Mouse (Mus musculus) testis, postnatal 14 days (tissue): ENCODE data around the gene Sox6.

Source experiments
- DNase-seq: peaks from one replicate; pipeline ENCODE4 v3.0.0; 2021; ENCODE audit warnings: low spot score

Gene Sox6

DNA sequence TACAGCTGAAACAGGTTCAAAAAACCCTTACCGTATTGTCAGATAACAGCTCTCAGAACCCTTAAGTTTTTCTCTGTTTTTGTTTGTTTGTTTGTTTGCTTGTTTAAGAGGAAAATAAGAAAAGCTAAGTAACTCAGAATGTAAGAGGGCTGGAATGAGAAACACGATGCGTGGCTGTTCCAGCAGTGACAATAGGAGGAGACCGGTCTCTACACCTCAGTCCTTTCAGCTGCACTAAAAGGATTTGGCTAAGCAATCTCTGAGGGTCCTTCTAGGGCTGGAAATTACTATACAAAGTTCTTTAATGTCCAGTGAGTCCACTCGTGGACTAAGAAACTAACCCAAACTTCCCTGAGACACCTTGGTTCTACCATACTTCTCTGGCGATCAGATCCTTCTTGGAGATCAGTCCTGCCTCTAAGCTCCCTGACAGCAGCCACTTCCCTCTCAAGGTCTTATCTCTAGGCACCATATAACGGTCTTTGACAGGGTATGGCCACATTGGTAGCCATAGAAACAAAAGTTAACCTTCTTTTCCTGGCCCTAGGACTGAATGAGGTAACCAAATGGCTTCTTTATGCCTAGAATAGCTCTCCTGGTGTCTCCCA is 488.3 kb downstream of the Sox6 start:
- no peak for DNase-seq

DNA sequence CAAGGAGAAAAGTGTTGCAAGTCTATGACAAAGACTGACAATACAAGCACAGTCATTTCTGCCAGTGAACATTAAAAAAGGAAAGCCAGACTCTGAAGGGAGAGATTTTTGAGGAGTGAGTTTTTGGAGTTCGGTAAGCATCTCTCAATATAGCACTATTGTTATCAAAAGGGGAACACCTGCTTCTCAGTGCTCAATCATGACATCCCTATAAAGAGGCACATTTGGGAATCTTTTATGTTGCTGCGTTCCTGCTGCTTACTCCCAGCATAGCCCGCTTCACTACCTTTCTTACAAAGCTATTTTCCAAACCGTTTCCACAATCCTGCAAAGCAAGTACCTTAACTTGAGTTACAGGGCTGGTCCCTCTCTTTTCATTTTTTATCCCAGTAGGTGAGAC is 488.9 kb downstream of the Sox6 start:
- no peak for DNase-seq

DNA sequence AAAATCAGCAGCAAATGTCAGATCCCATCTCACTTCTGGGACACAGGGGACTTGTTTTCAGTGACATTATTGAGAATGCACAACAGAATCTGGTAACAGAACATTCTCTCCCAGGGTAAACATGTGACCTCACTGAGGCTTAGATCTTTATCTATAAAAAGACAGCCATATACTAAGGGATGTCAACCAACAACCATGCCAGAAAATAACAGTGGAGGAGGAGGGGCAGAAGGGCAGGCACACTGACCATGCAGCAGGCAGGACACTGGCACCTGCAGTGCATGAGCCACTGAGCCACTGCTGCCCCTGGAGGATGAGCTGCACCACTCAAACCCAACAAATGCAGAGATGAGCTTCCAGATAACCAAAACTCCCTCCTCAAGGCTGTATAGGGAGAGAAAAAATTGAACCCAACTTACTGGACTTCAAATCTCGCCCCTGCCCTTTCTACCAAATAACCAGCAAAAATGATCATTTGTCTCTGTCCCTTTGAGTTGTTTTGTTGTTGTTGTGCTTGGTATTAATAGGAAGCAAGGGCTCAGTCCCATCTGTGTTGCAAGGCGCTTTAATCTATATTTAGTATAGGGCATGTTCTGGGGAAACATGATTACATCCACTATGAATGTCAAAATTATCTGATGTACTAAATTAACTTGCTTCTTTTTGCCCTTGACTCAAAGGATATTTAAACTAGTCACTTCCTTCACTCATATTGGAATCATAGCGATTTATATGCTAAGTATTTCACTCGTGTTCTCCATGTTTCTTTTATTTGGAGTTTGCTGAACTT is 492.8 kb downstream of the Sox6 start:
- DNase-seq, result no peak

DNA sequence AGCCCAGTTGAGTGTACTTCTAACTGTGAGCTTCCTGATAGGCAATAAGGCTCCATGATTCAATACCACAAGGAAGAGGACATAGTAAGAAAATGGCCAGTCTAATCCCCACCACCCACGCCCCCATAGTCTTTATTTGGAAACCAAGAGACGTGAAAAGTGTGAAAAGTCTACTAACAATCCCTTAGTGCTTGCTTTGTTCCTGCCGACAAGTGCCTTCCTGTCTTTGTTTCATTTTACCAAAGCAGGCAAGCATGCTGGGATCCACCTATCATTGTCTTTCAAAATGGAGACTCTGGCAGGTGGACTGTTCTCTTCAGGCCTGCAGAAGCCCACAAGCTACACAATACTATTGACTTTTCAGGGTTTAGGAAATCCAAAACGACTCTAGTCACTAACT is 495.0 kb downstream of the Sox6 start:
- no peak for DNase-seq

DNA sequence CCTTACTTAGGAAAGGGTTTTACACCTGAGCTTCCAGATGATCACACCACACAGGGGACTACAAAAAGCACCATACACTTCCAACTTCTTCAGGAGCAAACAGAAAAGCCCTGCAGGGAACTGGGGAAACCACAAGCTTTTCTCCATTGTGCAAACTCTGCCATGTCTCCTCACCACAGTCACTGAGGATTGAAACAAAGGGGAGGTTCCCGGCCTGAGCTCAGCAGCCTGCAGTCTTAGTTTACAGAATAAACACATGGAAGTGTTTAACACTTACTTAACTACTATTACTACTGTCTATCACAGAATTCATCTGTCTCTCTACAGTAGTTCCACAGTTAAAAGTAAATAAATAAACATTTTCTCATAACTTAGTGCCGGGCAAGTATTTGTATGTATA is 498.3 kb downstream of the Sox6 start:
- DNase-seq, result no peak

DNA sequence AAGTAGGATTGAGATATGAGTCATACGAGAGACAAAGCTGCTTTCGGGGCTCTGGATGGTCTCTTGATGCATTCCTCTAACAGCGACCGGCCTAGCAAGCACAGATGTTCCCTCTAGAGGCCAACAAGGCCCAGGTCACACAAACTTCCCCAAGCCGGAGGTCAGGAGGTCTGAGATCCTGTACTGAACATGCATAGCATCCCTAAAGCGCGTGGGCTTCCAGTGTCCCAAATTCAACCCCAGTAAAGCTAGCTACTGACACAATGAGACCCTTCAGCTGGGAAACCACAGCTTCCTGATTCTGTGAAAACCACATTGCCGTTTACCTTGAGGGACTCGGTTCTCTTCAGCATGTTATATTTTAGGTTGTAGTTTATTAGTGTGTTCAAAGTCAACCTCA is 499.6 kb downstream of the Sox6 start:
- no peak for DNase-seq

DNA sequence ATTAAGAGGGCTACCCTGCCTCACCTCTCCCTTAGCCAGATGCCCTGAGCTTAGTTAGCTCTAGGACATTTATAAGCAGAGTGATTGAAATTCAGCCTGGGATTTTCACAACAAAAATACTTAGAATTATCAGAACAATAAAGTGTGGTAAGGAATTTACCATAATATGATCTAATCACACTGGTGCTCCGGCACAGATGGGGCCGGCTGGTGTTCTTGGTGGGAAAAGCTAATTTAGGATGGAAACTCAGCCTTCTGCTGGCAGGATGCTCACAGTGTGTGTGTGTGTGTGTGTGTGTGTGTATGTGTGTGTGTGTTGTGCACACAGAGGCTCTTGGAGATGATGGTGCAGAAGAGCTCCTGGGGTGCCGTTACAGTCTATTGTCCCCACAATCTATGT is 501.0 kb downstream of the Sox6 start:
- DNase-seq, result no peak

DNA sequence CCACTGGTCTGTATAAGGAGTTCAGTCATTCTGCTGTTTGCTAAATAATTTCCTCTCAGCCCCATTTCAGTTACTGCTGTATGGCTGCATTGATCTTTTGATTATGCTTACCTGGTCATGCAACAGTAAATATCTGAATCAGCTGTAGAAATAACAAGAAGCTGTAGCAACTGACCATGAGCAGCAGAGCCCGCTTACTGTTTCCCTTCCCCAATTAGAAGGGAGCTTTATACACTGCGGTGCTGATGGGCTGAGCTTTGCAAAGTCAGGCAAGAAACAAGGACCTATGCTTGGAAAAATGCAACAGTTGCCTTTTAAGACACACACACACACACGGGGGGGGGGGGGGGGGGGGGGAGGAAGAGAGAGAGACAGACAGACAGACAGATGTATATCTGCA is 502.1 kb downstream of the Sox6 start:
- DNase-seq, result no peak

DNA sequence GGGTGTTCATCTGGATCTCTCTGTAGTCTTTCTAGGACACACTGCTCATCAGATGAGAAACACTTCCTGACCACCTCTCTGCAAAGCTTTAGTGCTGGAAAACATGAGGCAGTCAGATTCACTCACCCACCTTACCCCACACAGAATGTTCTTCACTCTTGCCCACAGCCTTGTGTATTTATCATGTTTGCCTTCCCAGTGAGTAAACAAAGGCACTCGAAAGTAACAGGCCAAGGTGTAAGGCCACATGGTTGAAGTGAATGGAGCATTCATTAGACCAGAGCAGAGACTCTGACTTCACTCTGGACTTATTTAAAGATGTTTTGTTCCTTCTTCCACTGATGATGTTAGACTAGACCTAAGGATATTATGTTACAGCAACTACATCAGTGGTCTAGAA is 506.7 kb downstream of the Sox6 start:
- no peak for DNase-seq

DNA sequence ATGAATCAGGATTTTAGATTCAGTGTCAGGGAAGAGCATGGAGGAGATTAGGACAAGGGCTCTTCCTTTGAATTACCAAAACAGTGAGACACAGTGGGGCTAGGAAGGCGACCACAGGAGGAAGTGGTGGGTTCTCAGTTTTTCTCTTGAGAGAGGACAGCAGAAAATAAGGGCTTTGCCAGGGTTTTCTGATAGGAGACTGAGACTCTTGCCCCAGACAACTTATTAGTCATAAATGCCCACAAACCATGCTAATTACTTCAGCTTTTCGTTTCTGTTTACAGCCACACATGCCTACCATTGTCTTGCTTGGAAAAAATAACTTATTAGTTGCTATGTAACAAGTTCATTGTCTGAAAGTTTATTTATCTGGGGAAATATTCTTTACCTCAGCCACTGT is 507.4 kb downstream of the Sox6 start:
- no peak for DNase-seq

DNA sequence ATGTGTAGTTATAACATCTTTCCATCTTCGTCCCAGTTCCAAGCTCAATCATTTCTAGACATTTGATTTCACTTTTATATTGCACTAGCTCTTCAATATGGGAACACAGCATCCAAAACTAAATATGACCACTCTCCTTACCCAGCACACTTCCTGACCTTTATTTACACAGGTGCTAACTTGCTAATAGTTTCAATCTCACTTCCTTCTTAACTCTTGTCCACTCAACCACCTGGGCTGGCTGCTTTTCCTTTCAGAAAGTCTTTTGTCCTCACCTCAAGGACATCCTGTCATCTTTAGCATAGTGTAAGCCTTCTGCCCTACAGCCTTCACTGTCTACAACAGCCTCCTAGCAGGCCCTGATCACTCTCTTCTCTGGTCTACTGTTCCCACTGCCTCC is 520.9 kb downstream of the Sox6 start:
- DNase-seq, result no peak

DNA sequence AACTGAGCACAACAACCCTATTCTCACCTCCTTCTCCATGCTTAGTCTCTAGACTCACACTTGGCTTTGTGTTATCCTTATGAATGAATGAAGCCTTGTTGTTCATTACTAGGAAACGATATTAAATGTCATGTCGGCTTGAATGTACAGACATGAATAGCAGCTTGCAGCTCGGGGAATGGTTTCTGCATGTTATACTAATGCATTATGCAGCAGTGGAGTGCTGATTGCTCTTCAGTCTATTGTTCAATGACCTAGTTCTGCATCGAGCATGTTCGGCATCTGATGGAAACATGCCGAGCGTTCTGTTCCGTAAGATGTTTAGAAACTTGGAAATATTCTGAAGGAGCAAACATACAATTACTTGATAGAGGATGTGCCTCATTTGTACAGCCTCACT is 524.9 kb downstream of the Sox6 start:
- DNase-seq, result no peak

DNA sequence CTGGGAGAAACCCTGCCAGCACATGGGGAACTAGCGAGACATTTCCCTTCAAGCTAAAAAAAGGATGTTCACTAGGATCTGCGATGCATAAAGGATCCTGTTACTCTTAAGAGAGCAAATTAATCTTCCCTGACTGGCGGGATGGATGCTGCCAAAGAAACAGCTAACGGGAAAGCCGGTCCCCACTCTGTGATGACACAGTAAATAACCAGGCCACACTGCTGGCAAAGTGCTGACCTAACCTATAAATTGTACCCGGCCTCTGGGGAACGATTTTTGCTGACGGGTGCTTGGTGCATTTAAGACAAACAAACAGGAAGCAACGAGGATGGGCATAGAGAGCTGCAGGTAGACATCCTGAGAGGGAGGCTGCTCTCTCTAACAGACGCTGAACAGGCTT is 526.8 kb downstream of the Sox6 start:
- no peak for DNase-seq

DNA sequence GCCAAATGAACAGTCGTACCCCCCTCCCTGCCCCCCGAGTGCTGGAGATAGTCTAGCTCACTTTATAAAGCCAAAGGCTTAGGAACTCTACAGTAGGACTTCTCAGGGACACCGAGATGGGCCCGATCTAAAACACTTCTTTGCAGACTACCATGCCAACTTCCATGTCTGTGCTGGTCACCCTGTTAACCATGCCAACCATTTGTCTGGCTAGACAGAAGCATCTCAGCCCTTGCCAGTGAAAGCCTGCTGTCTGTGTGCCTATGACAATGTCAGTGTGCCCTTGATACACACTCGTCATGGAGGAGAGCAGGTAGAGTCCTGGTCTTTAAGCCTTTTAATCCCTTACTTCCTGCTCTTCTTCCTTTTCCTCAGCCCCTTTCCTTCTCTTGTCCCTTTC is 527.5 kb downstream of the Sox6 start:
- DNase-seq, result no peak

DNA sequence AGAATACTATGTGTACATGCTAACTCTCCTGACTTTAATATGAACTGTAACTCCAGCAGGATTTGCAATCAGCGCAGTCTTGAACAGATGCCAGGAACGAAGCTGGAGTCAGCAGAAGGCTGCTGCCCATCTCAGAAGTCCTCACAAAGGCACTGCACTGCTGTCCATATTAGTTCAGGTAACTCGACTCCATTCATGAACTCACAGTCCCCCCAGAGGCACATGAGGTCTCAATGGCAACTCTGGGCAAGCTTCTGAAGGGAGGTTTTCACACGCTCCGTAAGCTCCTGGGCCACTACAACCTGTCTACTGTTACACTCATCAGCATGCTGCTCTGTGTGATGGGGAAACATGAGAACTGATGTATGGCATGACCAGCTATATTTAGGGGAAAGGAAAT is 528.6 kb downstream of the Sox6 start:
- DNase-seq, result no peak

DNA sequence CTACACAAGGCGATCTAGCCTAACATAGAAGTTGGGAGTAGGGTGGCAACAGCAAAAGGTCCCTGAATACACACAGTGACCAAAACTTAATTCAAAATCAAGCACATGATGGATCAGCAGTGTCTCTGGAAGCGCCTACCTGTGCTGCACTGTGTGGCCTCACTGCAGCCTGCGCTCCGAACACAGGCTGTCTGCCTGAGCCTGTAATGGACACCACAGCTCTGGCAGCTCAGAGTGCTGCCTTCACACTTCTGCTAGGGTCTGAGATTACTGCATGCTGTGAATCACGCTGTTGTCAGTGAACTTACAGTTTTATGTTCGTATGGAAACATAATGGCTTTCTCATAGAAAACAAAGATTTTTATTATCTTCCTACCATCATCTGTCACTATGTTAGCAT is 532.2 kb downstream of the Sox6 start:
- DNase-seq, result no peak

DNA sequence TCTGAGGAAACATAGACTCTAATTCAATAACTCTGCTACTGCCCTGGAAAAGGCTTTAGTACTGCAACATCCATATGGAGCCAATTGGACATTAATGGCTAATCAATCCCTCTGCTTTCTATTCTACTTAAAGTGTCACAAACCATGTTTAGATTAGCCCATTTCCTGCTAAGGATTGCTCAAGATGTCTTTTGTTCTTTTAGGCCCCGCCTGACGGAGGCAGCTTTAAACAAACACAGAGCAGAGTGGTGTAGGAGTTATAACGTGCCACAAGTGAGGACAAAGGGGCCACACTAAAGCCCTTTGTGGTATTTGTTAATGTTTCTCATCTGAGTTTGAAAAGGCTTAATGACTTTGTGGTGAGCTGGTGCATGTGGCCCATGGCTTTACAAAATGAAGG is 537.1 kb downstream of the Sox6 start:
- no peak for DNase-seq

DNA sequence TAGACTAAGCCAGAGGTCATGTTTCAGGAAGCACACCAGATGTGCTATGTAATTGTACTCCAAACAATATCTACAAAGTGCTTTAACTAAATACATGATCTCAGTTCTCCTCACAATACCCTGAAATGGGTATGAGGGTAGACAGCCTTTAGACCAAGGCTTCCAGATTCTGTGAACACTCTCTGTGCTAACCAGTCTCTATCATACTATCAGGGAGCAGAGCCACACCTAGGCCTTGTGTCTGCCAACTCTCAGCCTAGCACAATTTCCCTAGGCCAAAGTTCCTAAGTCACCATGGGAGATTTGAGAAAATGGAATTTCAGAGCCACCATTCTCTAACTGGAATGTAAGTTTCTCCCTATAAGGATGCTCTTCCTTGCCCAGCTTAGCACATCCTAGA is 537.8 kb downstream of the Sox6 start:
- DNase-seq, result no peak

DNA sequence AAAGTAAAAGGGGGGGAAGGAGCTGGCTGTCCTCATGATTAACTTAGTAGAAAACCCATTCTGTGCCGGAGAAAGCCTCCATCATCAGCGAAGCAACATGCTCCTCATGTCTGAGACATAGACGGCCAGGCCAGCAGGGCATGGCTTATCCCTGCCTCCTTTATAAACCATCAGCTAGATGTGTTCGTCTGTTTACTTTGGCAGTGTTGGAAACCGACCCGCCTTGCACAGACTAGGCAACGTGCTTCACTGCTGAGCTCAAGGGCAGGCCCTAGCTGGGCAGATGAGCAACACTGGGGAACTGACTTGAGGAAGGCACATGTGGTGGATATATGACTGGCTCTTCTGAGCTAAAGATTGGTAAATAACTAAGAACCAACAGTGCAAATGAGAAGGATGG is 538.4 kb downstream of the Sox6 start:
- DNase-seq, result no peak

DNA sequence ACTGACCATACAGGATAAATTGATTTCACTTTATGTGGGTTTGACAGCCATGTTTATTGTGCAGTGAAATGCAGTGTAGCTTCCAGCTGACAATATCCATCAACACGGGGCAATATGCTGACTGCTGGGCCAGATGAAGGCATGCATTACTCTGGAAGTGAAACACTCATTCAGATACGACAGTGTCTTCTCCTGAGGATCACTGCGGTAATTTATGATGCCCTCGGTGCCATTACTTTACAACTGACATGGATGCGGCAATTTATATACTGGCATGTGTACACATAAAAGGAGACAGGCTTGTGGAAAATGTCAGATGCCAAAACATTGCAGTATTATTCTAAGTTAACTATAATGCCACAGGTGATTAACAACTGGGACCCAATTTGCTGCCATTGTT is 546.9 kb downstream of the Sox6 start:
- no peak for DNase-seq

DNA sequence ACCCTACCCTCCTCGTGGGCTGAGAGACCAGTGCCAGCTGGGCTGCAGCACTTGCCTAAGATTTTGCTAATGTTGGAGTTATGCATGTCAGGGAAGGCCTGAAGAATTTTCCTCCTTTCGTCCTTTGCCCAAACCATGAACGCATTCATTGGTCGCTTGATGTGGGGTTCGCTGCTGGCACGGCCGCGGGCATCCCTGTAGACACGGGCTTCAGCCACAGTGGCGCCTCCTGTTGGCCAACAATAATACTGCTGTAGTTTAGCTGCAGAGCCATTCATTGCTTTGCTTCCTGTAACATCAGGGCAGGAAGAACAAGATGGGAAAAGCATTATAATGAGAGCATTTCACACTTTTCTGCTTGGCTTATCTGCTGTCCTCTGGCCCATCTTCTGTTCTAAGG is 549.0 kb downstream of the Sox6 start:
- peak; percentile 15 for DNase-seq

DNA sequence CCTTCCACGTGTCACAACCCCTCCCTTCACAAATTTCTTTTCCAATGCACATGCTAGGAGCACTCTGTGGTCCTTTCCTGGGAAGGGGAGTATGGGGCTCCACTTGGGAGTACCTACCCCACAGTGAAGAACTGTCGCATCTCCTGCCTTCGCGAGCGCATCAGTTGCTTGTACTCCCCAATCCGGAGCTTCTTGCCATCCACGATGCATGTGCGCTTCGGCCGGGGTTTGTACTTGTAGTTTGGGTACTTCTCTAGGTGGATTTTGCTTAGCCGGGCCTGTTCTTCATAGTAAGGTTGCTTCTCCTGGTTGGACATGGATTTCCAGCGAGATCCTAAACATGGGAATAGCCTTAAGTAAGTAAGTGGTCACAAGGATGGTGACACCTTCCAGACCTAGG is 552.2 kb downstream of the Sox6 start:
- DNase-seq, result no peak

DNA sequence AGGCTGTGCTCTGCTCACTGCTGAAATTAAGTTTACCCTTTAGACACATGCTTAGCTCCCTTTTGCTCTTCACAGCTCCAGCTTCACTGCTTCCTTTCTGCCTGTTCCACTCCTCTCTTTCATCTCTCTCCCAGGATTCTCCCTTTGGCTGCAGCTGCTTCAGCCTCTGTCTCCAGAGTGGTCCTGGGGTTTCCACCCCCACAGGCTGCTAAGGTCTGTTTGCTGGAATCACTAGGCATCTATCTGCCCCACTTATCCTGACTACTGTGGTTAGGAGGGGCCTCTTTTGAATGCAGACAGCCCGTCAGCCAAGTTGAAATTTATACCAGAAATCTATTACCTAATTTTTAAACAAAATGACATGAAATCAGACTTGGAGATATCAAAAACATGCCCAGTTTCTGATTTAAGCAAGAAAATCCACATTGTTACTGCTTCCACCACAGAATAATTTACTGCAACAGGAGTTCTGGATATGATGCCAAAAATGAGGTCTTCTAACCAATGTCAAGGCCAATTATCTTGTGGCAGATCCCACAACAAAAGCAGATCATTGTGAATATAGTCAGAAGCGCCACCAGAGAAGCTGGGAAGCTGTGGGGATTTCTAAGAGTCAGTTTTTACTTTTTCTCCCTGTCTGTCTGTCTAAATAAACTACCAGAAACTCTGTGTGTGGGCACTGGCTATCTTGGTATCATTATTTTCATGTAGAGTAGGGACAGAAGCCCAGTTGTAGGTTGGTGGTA is 552.8 kb downstream of the Sox6 start:
- no peak for DNase-seq

DNA sequence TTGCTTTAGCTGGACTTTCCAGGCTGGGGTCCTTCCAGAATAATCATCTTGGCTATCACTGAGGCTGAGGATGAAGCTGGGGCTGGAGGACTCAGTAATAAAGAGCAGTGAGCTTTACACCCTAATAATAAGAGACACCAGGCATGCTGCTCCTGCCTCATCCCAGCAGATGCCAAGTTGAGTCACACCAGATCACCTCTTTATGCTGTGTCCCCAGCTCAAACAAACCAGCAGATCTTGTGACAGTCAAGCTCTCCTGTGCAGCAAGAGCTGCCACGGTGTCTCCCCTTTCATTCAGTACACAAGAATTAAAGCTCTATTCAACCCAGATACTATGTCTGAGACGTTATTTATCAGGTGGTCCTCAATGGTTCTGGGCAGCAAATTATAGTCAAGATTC is 560.8 kb downstream of the Sox6 start:
- DNase-seq, result no peak
